In genomic region chr11:97631500-97631899, GRCm38 (mm10) we compare ENCODE assay signal across 18 mouse cellular contexts. TPM values are rescaled to one million over a fixed set of nuclear protein-coding genes. Genes with fewer than 3 reads are reported as not detected.
A peak's percentile ranks its signal among the peaks of the same experiment; 100 is the strongest.
DNase-seq lines count a peak whose midpoint lies in the region; ATAC-seq and TF ChIP-seq lines count a peak whose summit lies in the region.
"Had no signal": no experiment of that assay in that cellular context is flagged by ENCODE, and none has a peak within 500 bp of the region (broad histone marks: within the 10 kb centered on the region; RNA-seq: fewer than 3 reads in every experiment).

No protein-coding gene starts in this region.

- no peaks in the 10 kb centered on the region for H3K9me3 ChIP-seq in neural tube, embryonic 15.5 days (replicated peaks)
- no peaks in the 10 kb centered on the region for H3K9me3 ChIP-seq in ES-E14 (ENCODE audit: control insufficient read depth, insufficient read depth, low read depth, low read length)
- H3K9me3 ChIP-seq in limb, embryonic 10.5 days (replicated peaks): no peaks in the 10 kb centered on the region
- no peaks in the 10 kb centered on the region for H3K9me3 ChIP-seq in midbrain, embryonic 13.5 days
- H3K9me3 ChIP-seq: embryonic facial prominence, embryonic 15.5 days; heart, embryonic 13.5 days; kidney, embryonic 15.5 days; limb, embryonic 12.5 days; liver, embryonic 15.5 days; neural tube, embryonic 13.5 days had no signal

- in situ Hi-C loops in ES-E14 (cut with MboI; ENCODE audit: low sequenced_read_pairs in 2 of 2, unreplicated experiment in 2 of 2): loop anchor here in 1 of 2 experiments (10.0 kb wide), 1 partner anchor 63 kb away; no protein-coding TSS in a partner anchor

- H3K9ac ChIP-seq in neural tube, embryonic 15.5 days (replicated peaks): no peak overlapping the region
- H3K9ac ChIP-seq in ES-E14 (ENCODE audit: insufficient read depth, low read depth, low read length, poor library complexity, severe bottlenecking): peak overlapping the region; percentile 31; the same call in 1 of the 2 replicates
- H3K9ac ChIP-seq in midbrain, embryonic 13.5 days (replicated peaks): no peak overlapping the region
- H3K9ac ChIP-seq: embryonic facial prominence, embryonic 15.5 days; heart, embryonic 13.5 days; kidney, embryonic 15.5 days; limb, embryonic 12.5 days; liver, embryonic 15.5 days; lung, embryonic 14.5 days; neural tube, embryonic 13.5 days had no signal

- H3K4me3 ChIP-seq in neural tube, embryonic 15.5 days (replicated peaks): no peak overlapping the region
- no peak overlapping the region for H3K4me3 ChIP-seq in ES-E14 (ENCODE audit: insufficient read depth in 1 of 2, low read depth in 1 of 2, low read length in 2 of 2, poor library complexity in 1 of 2, severe bottlenecking in 1 of 2)
- H3K4me3 ChIP-seq in limb, embryonic 10.5 days: 0 out of 2 replicates have a peak overlapping the region, but pooled peaks have one; percentile 4
- H3K4me3 ChIP-seq in midbrain, embryonic 13.5 days (replicated peaks): no peak overlapping the region
- H3K4me3 ChIP-seq: embryonic facial prominence, embryonic 15.5 days; heart, embryonic 13.5 days; kidney, embryonic 15.5 days; limb, embryonic 12.5 days; liver, embryonic 15.5 days; myocyte; neural tube, embryonic 13.5 days had no signal

- peaks cover 55% of the 10 kb centered on the region for H3K27me3 ChIP-seq in neural tube, embryonic 15.5 days (replicated peaks)
- peaks cover 46% of the 10 kb centered on the region for H3K27me3 ChIP-seq in limb, embryonic 10.5 days (ENCODE audit: low read depth, poor library complexity, severe bottlenecking)
- H3K27me3 ChIP-seq in midbrain, embryonic 13.5 days: peaks cover 53% of the 10 kb centered on the region

- 11% methylated on average over 5 of the region's 5 CpGs for WGBS in neural tube, embryonic 15.5 days
- 18% methylated on average over 5 of the region's 5 CpGs for WGBS in limb, embryonic 10.5 days
- 14% methylated on average over 5 of the region's 5 CpGs for WGBS in midbrain, embryonic 13.5 days

- no peak overlapping the region for H3K4me2 ChIP-seq in neural tube, embryonic 15.5 days
- no peak overlapping the region for H3K4me2 ChIP-seq in midbrain, embryonic 13.5 days (replicated peaks)
- H3K4me2 ChIP-seq: embryonic facial prominence, embryonic 15.5 days; heart, embryonic 13.5 days; kidney, embryonic 15.5 days; limb, embryonic 12.5 days; liver, embryonic 15.5 days; lung, embryonic 14.5 days; neural tube, embryonic 13.5 days had no signal

- DNase-seq in layer of hippocampus, adult 9-11 months: peak; percentile 53
- DNase-seq in layer of hippocampus, postnatal 14 days (ENCODE audit: low spot score in 2 of 2): no peak
- DNase-seq in neural tube, embryonic 10.5 days (ENCODE audit: extremely low spot score, low spot score): peak; percentile 15
- DNase-seq in ES-E14 (ENCODE audit: low read depth, low spot score): no peak
- no peak for DNase-seq in limb, embryonic 10.5 days (ENCODE audit: low spot score)

- no peak overlapping the region for H3K27ac ChIP-seq in neural tube, embryonic 15.5 days (replicated peaks)
- H3K27ac ChIP-seq in ES-E14 (ENCODE audit: insufficient read depth, low read depth, low read length, poor library complexity, severe bottlenecking): no peak overlapping the region
- H3K27ac ChIP-seq in limb, embryonic 10.5 days: no peak overlapping the region
- no peak overlapping the region for H3K27ac ChIP-seq in midbrain, embryonic 13.5 days
- H3K27ac ChIP-seq: embryonic facial prominence, embryonic 15.5 days; heart, embryonic 13.5 days; kidney, embryonic 15.5 days; limb, embryonic 12.5 days; liver, embryonic 15.5 days; neural tube, embryonic 13.5 days had no signal

- no peak for ATAC-seq in neural tube, embryonic 15.5 days (ENCODE audit: low FRiP score)
- ATAC-seq in midbrain, embryonic 13.5 days: no peak
- ATAC-seq: hindbrain, embryonic 16.5 days had no signal

- H3K36me3 ChIP-seq in neural tube, embryonic 15.5 days: no peaks in the 10 kb centered on the region
- peaks cover 10% of the 10 kb centered on the region for H3K36me3 ChIP-seq in ES-E14 (ENCODE audit: control insufficient read depth, insufficient read depth, low read length, poor library complexity, severe bottlenecking)
- no peaks in the 10 kb centered on the region for H3K36me3 ChIP-seq in limb, embryonic 10.5 days
- no peaks in the 10 kb centered on the region for H3K36me3 ChIP-seq in midbrain, embryonic 13.5 days
- H3K36me3 ChIP-seq: embryonic facial prominence, embryonic 15.5 days; heart, embryonic 13.5 days; kidney, embryonic 15.5 days; limb, embryonic 12.5 days; liver, embryonic 15.5 days; neural tube, embryonic 13.5 days had no signal

- peaks cover 35% of the 10 kb centered on the region for H3K4me1 ChIP-seq in neural tube, embryonic 15.5 days
- peaks cover 4 to 12% of the 10 kb centered on the region in 2 experiments; a peak in 2 of 4 replicates for H3K4me1 ChIP-seq in ES-E14 (ENCODE audit: control insufficient read depth in 2 of 2, insufficient read depth in 2 of 2, low read length in 2 of 2, poor library complexity in 1 of 2)
- H3K4me1 ChIP-seq in limb, embryonic 10.5 days: peaks cover 51% of the 10 kb centered on the region
- peaks cover 27% of the 10 kb centered on the region for H3K4me1 ChIP-seq in midbrain, embryonic 13.5 days (replicated peaks)

TF ChIP-seq in ES-E14, 5 proteins besides CTCF, POLR2A, EP300 and RAD21:
- TF ChIP-seq ZNF384 (IDR thresholded peaks at IDR 0.05; ENCODE audit: low read depth, low read length): no peak
- no peak for TF ChIP-seq MAFK (IDR thresholded peaks at IDR 0.05; ENCODE audit: insufficient read depth, low read depth, low read length)
- TF ChIP-seq HCFC1 (IDR thresholded peaks at IDR 0.05; ENCODE audit: borderline replicate concordance, insufficient read depth, low read length): no peak
- TF ChIP-seq CHD2 (IDR thresholded peaks at IDR 0.05; ENCODE audit: low read depth, low read length): no peak
- TF ChIP-seq ZC3H11A (IDR thresholded peaks at IDR 0.05; ENCODE audit: borderline replicate concordance, low read depth, low read length): no peak
TF ChIP-seq in ES-E14: peak in this region for 0.

RNA-seq across cellular contexts. Expression of gene Epop, which starts 2.0 kb away (rescaled TPM):
- total RNA-seq in layer of hippocampus, postnatal 14 days (2021): 10 to 100 TPM; 12.1 to 13.5 TPM
- polyA plus RNA-seq in neural tube, embryonic 15.5 days (2015; fragmentation: Nextera tagmentation; extraction: Ambion mirVana): 2.1 TPM in 2 replicates
- 100 and 109 TPM in 2 replicates for total RNA-seq in ES-E14 (2012; rRNA removed)
- polyA plus RNA-seq in limb, embryonic 10.5 days (2016; fragmentation: Nextera tagmentation; extraction: Ambion mirVana): 16.1 and 23.8 TPM in 2 replicates
- polyA plus RNA-seq in midbrain, embryonic 13.5 days (2015; fragmentation: Nextera tagmentation; extraction: Ambion mirVana): 3.0 and 4.2 TPM in 2 replicates

RNA-seq across cellular contexts. Expression of gene Mllt6, which starts 31.7 kb away (rescaled TPM):
- 10 to 100 TPM; 72.8 to 83.8 TPM for total RNA-seq in layer of hippocampus, postnatal 14 days (2021)
- polyA plus RNA-seq in neural tube, embryonic 15.5 days (2015; fragmentation: Nextera tagmentation; extraction: Ambion mirVana): 2.3 and 3.1 TPM in 2 replicates
- 113 and 142 TPM in 2 replicates for total RNA-seq in ES-E14 (2012; rRNA removed)
- 2.5 TPM in 2 replicates for polyA plus RNA-seq in limb, embryonic 10.5 days (2016; fragmentation: Nextera tagmentation; extraction: Ambion mirVana)
- 3.1 and 3.9 TPM in 2 replicates for polyA plus RNA-seq in midbrain, embryonic 13.5 days (2015; fragmentation: Nextera tagmentation; extraction: Ambion mirVana)

RNA-seq across cellular contexts. Expression of gene Cisd3, which starts 54.1 kb away (rescaled TPM):
- total RNA-seq in layer of hippocampus, postnatal 14 days (2021): 10 to 100 TPM; 47.1 to 50.2 TPM
- 46.9 and 50.1 TPM in 2 replicates for polyA plus RNA-seq in neural tube, embryonic 15.5 days (2015; fragmentation: Nextera tagmentation; extraction: Ambion mirVana)
- total RNA-seq in ES-E14 (2012; rRNA removed): 49.9 and 66.0 TPM in 2 replicates
- polyA plus RNA-seq in limb, embryonic 10.5 days (2016; fragmentation: Nextera tagmentation; extraction: Ambion mirVana): 9.4 and 15.3 TPM in 2 replicates
- polyA plus RNA-seq in midbrain, embryonic 13.5 days (2015; fragmentation: Nextera tagmentation; extraction: Ambion mirVana): 14.4 and 16.1 TPM in 2 replicates

RNA-seq across cellular contexts. Expression of gene Srcin1, which starts 55.5 kb away (rescaled TPM):
- 100 to 1,000 TPM; 309 to 331 TPM for total RNA-seq in layer of hippocampus, postnatal 14 days (2021)
- polyA plus RNA-seq in neural tube, embryonic 15.5 days (2015; fragmentation: Nextera tagmentation; extraction: Ambion mirVana): 7.2 and 10.5 TPM in 2 replicates
- 2.4 and 4.1 TPM in 2 replicates for total RNA-seq in ES-E14 (2012; rRNA removed)
- 0.24 and 0.25 TPM in 2 replicates for polyA plus RNA-seq in limb, embryonic 10.5 days (2016; fragmentation: Nextera tagmentation; extraction: Ambion mirVana)
- polyA plus RNA-seq in midbrain, embryonic 13.5 days (2015; fragmentation: Nextera tagmentation; extraction: Ambion mirVana): 7.0 and 8.5 TPM in 2 replicates
- total RNA-seq: common myeloid progenitor, adult 5-6 weeks; hematopoietic stem cell, adult 5-6 weeks had no signal
- polyA plus RNA-seq: liver, embryonic 15.5 days; myocyte had no signal

Comparison
In these comparisons a context has a peak if more than half of its experiments do, and no peak if none do; other contexts are left out.
1. DNase-seq: peak in layer of hippocampus, adult 9-11 months (single experiment) and neural tube, embryonic 10.5 days (single experiment); none in layer of hippocampus, postnatal 14 days (0 of 2), ES-E14 (single experiment) and limb, embryonic 10.5 days (single experiment).